Mouse (Mus musculus): ENCODE measurements at regions not wholly inside any gene's neighbourhood (a gene's known extent, or its start where the extent isn't known, plus 50 kb on each side); places are given as distances from the start of the nearest gene placed in this dataset.

DNA sequence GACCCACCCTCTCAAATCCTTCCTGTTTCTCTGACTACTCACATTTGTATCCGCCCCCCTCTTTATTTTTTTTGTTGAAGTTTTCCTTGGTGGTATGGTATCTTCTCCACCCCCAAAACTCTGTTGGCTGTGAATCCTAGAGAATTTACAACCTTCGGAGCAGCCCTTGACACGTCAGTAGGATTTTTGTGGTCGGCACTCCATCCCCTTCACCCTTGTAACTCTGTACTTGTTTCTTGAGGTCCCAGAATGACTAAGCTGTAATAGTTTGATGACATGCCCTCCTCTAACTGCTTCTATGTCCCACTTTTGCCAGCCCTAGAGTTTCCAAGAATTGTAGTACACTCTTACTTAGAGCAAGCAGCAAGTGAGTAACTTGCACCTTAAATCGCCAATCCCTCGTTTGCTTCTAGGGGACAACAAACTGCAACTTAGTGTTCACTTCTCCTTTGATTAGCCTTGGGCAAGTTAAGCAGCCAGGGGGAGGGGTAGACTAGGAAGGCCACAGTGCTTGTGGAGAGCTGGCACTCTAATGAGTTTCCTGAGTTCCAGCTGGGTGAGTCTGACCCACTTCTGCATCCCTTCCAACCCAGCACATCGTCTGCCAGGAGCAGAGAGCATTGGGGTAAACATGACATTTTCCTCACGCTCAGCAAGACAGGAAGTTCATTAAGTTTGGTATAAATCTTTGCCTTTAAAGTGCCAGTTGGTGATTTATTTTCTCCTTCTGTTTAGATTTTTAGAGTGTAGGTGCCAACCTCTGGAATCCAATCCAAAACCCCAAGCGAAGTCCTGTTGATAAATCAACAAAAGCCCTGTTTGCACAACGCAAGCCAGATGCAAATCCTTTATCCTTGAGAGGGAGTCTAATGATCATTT, 118.7 kb downstream of the Foxa2 start:
- Histone ChIP-seq H3K9ac (replicated peaks) (no peak overlapping the region), H3K4me2 (ENCODE audit: low read depth) (no peak overlapping the region), H3K27ac (no peak overlapping the region), H3K9me3 (ENCODE audit: control insufficient read depth, low read length) (no peaks in the 10 kb centered on the region), H3K36me3 (replicated peaks; ENCODE audit: control insufficient read depth, insufficient read depth, low read depth) (no peaks in the 10 kb centered on the region), H3K4me3 (ENCODE audit: insufficient read depth in 1 of 2, low read depth in 2 of 2, low read length in 2 of 2) (no peak overlapping the region), H3K27me3 (ENCODE audit: control insufficient read depth, insufficient read depth, low read length) (no peaks in the 10 kb centered on the region), H3K4me1 (replicated peaks; ENCODE audit: control insufficient read depth in 2 of 2, insufficient read depth in 2 of 2, low read length in 1 of 2) (no peaks in the 10 kb centered on the region)
- 32% methylated on average over 10 of the region's 10 CpGs for WGBS (ENCODE audit: insufficient replicate concordance)
- DNase-seq (ENCODE audit: low read depth in 3 of 3, low spot score in 3 of 3): no peak
- ATAC-seq (ENCODE audit: insufficient read depth): no peak
- TF ChIP-seq EP300 (IDR thresholded peaks at IDR 0.05; ENCODE audit: low read depth) (no peak), CTCF (IDR thresholded peaks at IDR 0.05; ENCODE audit: low read depth) (no peak)

DNA sequence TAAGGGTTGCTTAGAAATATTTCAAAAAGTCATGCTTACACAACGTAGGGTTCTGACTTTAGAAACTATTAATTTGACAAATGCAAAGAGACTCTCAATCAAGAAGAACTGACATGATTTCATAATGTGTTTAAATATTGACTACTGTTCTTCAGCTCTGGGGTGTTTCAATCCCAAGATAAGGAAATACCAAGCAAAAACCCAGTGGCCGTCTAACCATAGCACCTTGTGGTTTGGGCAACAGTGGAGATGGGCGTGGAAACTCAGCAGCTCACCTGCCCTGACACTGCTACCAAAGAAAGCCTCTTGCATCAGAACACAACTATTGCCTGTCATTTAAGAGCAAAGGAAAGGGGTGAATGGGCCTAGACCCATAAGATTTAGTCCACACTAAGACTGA, 119.9 kb downstream of the Foxa2 start:
- DNase-seq (ENCODE audit: low read depth in 3 of 3, low spot score in 3 of 3) (no peak), ATAC-seq (ENCODE audit: insufficient read depth) (no peak)
- H3K4me3 ChIP-seq (ENCODE audit: insufficient read depth in 1 of 2, low read depth in 2 of 2, low read length in 2 of 2): no peak overlapping the region
- no peak overlapping the region for H3K4me2 ChIP-seq (ENCODE audit: low read depth)
- no peaks in the 10 kb centered on the region for H3K4me1 ChIP-seq (replicated peaks; ENCODE audit: control insufficient read depth in 2 of 2, insufficient read depth in 2 of 2, low read length in 1 of 2)
- no peak overlapping the region for H3K27ac ChIP-seq
- H3K9ac ChIP-seq (replicated peaks): no peak overlapping the region
- no peaks in the 10 kb centered on the region for H3K27me3 ChIP-seq (ENCODE audit: control insufficient read depth, insufficient read depth, low read length)
- H3K36me3 ChIP-seq (replicated peaks; ENCODE audit: control insufficient read depth, insufficient read depth, low read depth): no peaks in the 10 kb centered on the region
- WGBS (ENCODE audit: insufficient replicate concordance): 45% methylated on average over 3 of the region's 3 CpGs
- no peaks in the 10 kb centered on the region for H3K9me3 ChIP-seq (ENCODE audit: control insufficient read depth, low read length)
- TF ChIP-seq EP300 (IDR thresholded peaks at IDR 0.05; ENCODE audit: low read depth): no peak

DNA sequence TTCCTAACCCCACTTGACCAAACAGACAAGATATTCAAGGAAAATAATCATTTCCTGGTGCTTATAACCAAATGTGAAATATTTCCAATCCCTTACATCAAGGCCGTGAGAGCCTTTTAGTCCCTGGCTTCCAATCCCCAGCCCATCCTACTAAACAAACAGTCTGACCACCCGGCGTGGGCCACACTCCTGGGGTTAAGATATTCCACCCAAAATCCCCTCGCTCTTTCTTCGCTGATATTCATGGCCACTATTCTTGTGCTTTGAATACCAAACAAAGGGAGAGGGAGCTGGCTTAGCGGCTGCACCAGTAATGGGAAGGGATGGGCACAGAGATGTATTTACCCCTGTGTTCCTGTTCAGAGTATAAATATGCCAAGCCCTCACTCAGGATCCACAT, 139.4 kb downstream of the Foxa2 start:
- H3K4me3 ChIP-seq (ENCODE audit: insufficient read depth in 1 of 2, low read depth in 2 of 2, low read length in 2 of 2): no peak overlapping the region
- no peak overlapping the region for H3K9ac ChIP-seq (replicated peaks)
- H3K27ac ChIP-seq: no peak overlapping the region
- no peak overlapping the region for H3K4me2 ChIP-seq (ENCODE audit: low read depth)
- TF ChIP-seq CTCF (IDR thresholded peaks at IDR 0.05; ENCODE audit: low read depth): no peak
- no peak for TF ChIP-seq EP300 (IDR thresholded peaks at IDR 0.05; ENCODE audit: low read depth)
- H3K9me3 ChIP-seq (ENCODE audit: control insufficient read depth, low read length): no peaks in the 10 kb centered on the region
- no peaks in the 10 kb centered on the region for H3K27me3 ChIP-seq (ENCODE audit: control insufficient read depth, insufficient read depth, low read length)
- 69% methylated on average over 6 of the region's 6 CpGs for WGBS (ENCODE audit: insufficient replicate concordance)
- H3K36me3 ChIP-seq (replicated peaks; ENCODE audit: control insufficient read depth, insufficient read depth, low read depth): no peaks in the 10 kb centered on the region
- no peaks in the 10 kb centered on the region for H3K4me1 ChIP-seq (replicated peaks; ENCODE audit: control insufficient read depth in 2 of 2, insufficient read depth in 2 of 2, low read length in 1 of 2)
- DNase-seq (ENCODE audit: low read depth in 3 of 3, low spot score in 3 of 3) (no peak), ATAC-seq (ENCODE audit: insufficient read depth) (no peak)

DNA sequence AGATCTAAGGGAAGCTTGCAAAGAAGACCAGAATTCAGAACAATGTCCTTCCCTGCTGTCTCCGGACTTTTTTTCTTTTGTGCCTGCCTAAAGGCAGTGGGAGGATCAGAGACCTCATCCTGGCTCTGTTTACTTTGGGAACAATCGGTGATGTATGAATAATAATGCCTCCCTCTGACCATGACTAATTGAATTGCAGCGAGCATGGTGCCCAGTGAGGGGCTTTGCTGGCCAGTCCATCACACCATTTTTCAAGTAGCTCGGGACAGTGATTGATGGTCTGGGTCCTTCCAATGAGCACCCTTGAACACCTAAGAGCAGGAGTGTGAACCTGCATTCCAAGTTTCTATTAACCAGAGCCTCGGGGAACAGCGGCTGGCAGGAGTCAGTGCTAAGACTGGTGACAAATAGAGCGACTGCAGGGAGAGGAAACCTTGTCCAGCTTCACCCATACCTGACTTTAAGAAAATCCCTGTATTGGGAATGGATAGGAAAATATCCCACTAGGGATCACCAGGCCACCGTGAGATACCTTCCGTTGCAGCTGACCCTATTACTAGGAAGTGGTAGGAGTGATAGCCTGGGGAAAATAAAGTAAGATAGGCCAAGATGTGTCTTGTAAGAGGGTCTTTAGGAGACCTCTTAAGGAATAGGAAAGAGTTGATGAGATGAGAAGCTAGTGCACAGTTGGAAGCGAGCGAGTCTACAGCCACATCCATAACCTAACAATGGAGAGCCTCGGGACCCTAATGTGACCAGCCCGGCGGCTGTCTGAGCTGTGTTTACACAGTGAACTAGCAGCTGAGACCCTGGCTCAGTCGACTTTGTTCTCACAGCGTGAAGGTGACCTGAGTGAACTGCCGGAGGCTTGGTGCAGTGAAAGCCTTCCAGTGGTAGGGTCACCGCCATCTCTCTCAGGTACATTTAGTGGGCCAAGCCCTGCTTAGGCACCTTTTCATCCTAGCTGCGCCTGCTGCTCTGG, 140.7 kb downstream of the Foxa2 start:
- 39% methylated on average over 19 of the region's 19 CpGs for WGBS (ENCODE audit: insufficient replicate concordance)

DNA sequence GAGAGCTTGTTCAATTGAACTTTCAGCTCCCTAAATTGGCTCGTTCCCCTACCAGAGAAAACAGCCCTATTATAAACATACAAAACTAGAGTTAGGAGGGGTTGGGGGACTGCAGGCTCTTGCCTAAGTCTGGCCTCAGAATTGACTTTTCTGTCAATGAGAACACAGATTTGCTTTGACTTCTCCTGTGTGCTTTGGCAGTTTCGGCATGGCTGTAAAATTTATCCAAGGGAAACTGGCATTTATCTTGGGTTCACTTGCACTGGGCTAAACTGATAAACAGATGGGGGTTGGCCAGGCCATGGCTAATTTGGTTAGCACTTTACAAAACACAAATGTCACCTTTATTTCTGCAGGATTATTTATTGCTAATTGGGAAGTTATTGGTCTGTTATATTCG, 141.7 kb downstream of the Foxa2 start:
- Histone ChIP-seq H3K4me3 (ENCODE audit: insufficient read depth in 1 of 2, low read depth in 2 of 2, low read length in 2 of 2) (no peak overlapping the region), H3K9ac (replicated peaks) (no peak overlapping the region), H3K4me2 (ENCODE audit: low read depth) (no peak overlapping the region), H3K27me3 (ENCODE audit: control insufficient read depth, insufficient read depth, low read length) (no peaks in the 10 kb centered on the region), H3K27ac (no peak overlapping the region), H3K4me1 (replicated peaks; ENCODE audit: control insufficient read depth in 2 of 2, insufficient read depth in 2 of 2, low read length in 1 of 2) (no peaks in the 10 kb centered on the region; a peak in 1 of 4 replicates), H3K36me3 (replicated peaks; ENCODE audit: control insufficient read depth, insufficient read depth, low read depth) (no peaks in the 10 kb centered on the region), H3K9me3 (ENCODE audit: control insufficient read depth, low read length) (no peaks in the 10 kb centered on the region)
- no peak for TF ChIP-seq CTCF (IDR thresholded peaks at IDR 0.05; ENCODE audit: low read depth)
- TF ChIP-seq EP300 (IDR thresholded peaks at IDR 0.05; ENCODE audit: low read depth): no peak
- DNase-seq (ENCODE audit: low read depth in 3 of 3, low spot score in 3 of 3): no peak
- ATAC-seq (ENCODE audit: insufficient read depth): no peak
- 24% methylated on average over 3 of the region's 3 CpGs for WGBS (ENCODE audit: insufficient replicate concordance)

More for the DNA sequence above, 140.7 kb downstream of the Foxa2 start:
- H3K27ac ChIP-seq: no peak overlapping the region
- H3K4me2 ChIP-seq (ENCODE audit: low read depth): no peak overlapping the region
- H3K27me3 ChIP-seq (ENCODE audit: control insufficient read depth, insufficient read depth, low read length): no peaks in the 10 kb centered on the region
- ATAC-seq (ENCODE audit: insufficient read depth): no peak
- H3K4me1 ChIP-seq (replicated peaks; ENCODE audit: control insufficient read depth in 2 of 2, insufficient read depth in 2 of 2, low read length in 1 of 2): no peaks in the 10 kb centered on the region; a peak in 1 of 4 replicates
- no peak for DNase-seq (ENCODE audit: low read depth in 3 of 3, low spot score in 3 of 3)
- H3K9ac ChIP-seq (replicated peaks): no peak overlapping the region
- no peak overlapping the region for H3K4me3 ChIP-seq (ENCODE audit: insufficient read depth in 1 of 2, low read depth in 2 of 2, low read length in 2 of 2)
- H3K9me3 ChIP-seq (ENCODE audit: control insufficient read depth, low read length): no peaks in the 10 kb centered on the region
- H3K36me3 ChIP-seq (replicated peaks; ENCODE audit: control insufficient read depth, insufficient read depth, low read depth): no peaks in the 10 kb centered on the region
- no peak for TF ChIP-seq EP300 (IDR thresholded peaks at IDR 0.05; ENCODE audit: low read depth)
- TF ChIP-seq CTCF (IDR thresholded peaks at IDR 0.05; ENCODE audit: low read depth): no peak

Measured in liver, embryonic 14.5 days (tissue).